Mouse (Mus musculus): ENCODE results near the gene Zbed3.

- TF ChIP-seq CTCF (IDR thresholded peaks at IDR 0.05; ENCODE audit: low read depth) (no peak), EP300 (optimal IDR thresholded peaks at IDR 0.05) (no peak)
These were observed 35.4 kb upstream of the Zbed3 start for GRCm38 (mm10) chr13:95288027-95288426.
